Mouse (Mus musculus) c-Kit-positive CD71-positive TER-119-positive erythroid progenitor cells, embryonic 14.5 days (primary cell): ENCODE measurements at regions not wholly inside any gene's neighbourhood (a gene's known extent, or its start where the extent isn't known, plus 50 kb on each side); places are given as distances from the start of the nearest gene placed in this dataset.

Experiments used
- DNase-seq: peaks from one replicate; pipeline ENCODE4 v3.0.0-alpha.2; 2013; ENCODE audit warnings: low spot score

DNA sequence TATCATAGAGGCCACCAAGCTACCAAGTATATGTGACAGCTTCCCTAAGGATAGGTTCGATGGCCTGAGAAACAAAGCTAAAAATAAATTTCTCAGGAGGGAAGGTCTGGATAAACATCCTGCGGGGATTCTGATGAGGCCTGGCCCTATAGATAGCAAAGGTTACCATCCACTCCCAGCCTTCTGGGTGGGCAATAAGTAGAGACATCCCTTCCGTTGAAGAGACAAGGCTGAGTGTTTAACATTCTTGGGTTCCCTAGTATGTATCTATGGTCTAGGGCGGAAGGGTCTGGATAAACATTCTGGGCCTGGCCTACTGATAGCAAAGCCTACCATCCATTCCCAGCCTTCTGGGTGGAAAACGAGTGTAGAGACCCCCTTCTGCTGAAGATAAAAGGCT is 180.5 kb upstream of the Dlk1 start:
- DNase-seq: no peak

DNA sequence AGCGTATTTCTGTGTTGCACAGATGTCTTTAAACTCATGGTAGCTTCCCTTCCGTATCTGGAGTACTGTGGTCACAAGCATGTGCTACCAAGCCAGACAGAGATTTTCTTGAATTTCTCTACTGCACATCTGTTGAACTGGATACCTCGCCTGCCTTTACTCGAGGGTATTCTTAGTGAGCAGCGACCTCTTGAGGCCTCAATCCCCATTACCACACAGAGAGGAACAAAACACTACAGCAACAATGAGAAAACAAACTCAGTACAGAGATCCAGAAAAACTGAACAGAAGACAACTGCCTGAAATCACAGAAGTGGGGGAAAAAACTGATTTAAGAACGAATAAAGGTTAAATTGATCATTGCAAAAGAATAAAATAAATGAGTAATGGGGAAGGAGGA is 137.8 kb upstream of the Dlk1 start:
- no peak for DNase-seq

DNA sequence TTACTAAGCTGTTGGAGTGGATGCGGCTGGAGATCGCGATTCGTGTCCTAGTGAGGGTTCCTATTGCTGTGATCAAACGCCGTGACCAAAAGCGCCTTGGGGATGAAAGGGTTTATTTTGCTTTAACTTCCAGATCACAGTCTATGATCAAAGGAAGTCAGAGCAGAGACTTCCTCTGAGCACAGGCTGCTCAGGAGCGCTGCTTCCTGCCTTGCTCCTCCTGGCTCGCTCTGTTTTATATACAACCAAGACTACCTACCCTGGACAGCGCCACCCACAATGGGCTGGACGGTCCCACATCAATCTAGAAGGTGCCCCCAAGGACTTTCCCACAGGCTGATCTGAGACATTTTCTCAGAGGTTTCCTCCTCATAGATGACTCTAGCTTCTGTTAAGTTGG is 126.6 kb upstream of the Dlk1 start:
- DNase-seq: no peak

- DNase-seq: no peak
Measured at GRCm38 (mm10) chr12:109371327-109371726, 81.3 kb upstream of the Dlk1 start.

DNA sequence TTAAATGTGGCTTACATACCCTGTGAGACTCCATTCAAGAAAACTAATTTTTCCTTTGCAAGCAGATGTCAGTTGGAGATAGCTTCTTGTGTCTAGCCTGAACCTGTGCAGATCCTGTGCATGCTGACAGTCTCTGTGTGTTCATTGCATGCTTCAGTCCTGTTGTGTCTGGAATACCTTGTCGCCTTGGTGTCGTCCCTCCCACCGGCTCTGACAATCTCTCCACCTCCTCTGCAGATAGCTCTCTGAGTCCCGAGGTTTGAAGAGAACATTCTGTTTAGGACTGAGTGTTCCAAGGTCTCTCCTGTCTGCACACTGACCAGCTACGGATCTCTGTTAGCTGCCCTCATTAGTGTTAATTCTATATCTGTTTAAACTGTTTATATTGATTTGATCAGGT is 66.8 kb upstream of the Dlk1 start:
- no peak for DNase-seq

DNA sequence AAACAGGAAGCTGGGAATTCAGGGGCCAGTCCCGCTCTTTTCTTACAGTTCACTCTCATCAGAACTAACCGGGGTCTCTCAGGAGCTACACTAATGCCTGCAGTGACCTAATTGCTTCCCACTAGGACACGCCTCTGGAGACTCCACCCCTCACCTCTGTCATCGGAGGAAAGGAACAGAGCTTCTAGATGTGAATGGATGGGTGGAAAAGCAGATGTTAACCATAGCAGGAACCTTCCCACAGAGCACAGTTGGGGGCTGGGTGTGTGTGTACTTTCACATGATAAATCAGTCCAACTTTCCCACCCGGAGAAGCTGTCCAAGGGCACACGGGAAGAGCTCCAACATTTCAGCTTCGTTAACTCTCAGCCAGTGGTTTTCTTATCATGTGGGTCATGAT is 63.8 kb upstream of the Dlk1 start:
- DNase-seq: no peak

DNA sequence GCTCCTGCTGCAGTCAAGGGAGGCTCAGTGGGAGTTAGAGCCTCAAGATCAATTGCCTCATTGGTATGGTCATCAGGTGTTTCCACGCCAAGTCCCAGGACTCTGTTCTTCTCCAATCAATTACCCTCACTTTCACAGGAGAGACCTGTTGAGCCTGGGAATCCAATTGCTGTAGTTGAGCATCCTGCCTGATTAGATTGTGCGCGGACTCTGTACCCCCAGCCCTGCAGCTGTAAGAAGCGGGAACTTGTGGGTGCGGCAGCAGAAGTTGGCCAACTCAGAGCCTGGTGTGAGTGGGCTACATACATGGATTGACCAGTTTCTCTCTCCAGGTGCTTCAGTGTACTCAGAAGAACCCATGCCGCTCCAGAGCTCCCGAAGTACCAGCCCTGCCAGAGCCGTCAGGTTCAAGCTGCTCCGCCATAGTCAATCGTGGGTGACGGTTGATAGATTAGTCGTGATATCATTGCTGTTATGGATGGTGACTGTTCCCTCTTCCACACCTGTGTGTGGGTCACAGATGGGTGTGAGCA is 62.2 kb upstream of the Dlk1 start:
- DNase-seq: no peak

- DNase-seq: no peak
Measured at GRCm38 (mm10) chr12:109390978-109391377, 61.6 kb upstream of the Dlk1 start.

- DNase-seq: no peak
Measured at GRCm38 (mm10) chr12:109393326-109393725, 59.3 kb upstream of the Dlk1 start.

- peak; percentile 9 for DNase-seq
Measured at GRCm38 (mm10) chr12:109393795-109394194, 58.8 kb upstream of the Dlk1 start.

DNA sequence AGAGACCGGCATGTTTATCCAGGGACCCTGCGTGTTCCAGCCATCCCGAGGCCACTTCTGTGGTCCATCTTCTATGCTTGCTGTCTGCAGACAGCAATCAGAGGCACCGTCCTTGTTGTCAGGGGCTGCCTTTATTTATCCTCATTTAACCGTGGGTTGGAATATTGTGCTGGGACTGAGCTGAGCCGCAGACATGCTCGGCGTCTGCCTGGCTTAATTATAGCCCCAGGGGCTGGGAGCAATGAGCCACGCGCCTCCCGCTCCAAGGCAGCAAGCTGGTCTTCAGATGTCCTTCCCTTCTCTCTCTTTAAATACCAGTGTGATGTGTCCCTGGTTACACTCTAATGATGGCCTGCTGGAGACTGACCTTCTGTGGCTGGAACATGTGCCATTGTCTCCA is 58.2 kb upstream of the Dlk1 start:
- no peak for DNase-seq

DNA sequence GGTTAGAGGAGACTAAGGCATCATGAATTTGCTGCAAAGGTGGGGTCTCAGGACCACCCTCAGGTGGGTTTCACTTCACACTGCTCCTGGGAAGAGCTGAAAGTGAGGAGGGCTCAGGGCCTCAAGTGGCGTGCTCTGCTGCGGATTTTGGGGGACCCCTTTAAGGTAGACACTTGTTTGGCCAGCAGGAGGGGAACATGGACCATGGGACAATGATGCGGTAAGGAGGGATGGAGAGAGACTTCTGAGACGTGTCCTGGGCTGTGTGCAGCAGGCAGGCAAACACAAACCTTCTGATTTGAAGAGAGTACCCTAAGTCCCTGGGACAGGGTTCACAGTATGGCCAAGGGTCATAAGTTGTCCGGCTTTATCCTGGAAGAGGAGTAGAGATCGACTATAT is 56.0 kb upstream of the Dlk1 start:
- no peak for DNase-seq

GRCm38 (mm10) chr12:109397175-109398058 is 55.2 kb upstream of the Dlk1 start:
- DNase-seq: no peak

DNA sequence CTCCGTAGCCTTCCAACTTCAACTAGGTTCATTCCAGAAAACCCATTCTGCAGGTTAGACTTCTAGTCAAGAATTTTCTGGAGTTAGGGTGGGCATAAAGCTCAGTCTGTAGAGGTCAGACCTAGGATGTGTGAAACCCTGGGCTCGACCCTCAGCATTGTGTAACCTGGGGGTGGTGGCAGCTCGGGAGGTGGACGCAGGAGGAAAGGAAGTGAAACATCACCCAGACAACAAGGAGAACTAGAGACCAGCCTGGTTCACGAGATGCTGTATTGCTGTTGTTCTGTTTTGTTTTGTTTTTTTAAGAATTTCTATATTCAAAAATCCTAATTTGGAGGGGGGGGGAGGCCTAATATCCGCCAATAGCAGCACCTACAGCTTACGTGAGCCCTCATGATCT is 54.1 kb upstream of the Dlk1 start:
- no peak for DNase-seq

- no peak for DNase-seq
Measured at GRCm38 (mm10) chr12:109398951-109399350, 53.7 kb upstream of the Dlk1 start.

- no peak for DNase-seq
Measured at GRCm38 (mm10) chr12:109399591-109399990, 53.0 kb upstream of the Dlk1 start.

DNA sequence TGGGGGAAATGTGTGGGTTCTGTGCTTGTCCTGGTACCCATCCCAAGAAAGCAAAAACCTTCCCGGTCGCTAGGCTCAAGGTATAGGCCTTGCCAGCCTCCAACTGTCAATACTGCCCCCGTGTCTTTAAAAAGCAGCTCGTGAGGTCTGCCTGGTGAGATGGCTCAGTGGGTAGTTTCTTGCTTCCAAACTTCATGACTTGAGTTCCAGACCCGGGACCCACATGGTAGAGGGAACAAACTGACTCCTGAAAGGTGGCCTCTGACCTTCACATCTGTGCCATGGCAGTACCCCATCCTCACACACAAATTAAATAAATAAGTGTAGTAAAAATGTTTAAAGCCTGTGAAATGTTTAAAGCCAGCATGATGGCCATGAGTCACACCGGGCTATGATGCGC is 52.6 kb upstream of the Dlk1 start:
- no peak for DNase-seq

DNA sequence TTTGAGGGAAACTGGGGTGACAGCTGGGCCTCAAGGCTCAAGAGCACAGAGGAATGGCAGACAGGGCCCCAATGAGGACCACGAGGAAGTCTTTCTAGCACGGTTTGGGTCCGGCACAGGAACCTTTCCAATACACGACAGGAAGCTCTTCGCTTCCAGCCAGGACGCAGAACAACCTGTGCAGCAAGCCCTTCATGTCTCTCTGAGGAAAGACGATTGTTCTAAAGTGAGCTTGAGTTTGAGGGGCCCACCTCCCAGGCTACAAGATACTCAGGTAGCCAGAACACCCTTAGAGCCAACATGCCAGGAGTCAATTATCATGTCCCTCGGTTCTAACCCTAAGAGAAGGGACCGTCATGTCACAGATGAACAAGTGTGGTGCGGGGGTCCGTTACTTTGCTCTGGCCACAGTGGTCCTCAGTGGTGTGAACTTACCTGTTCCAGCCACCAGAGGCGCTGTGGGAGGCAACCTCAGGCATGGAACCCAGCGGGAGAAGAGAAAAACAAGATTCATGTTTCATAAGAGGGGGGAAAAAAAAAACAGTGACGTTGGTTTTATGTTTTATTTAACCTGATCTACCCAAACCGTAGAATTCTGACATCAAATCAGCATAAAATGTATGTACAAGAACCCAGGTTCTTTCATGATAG is 51.6 kb upstream of the Dlk1 start:
- peak; percentile 5 for DNase-seq

DNA sequence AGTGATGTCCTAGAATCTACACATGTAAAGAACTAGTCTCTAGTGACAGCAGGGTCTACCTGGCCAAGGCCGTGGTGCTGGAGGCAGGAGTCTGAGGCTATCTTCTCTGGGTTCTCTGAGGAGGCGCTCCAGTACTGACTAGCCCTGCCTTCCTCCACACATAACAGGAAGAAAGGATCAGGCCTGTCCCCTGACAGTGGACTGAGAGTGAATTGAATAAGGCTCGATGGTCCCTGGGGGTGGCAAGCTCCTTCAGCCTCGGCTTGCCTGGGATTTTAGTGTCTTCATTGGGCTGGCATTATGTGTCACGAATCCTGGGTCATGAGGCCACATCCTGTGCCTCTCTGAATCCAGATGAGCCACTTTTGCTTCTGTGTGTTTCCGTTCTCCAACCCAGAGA is 50.9 kb upstream of the Dlk1 start:
- DNase-seq: no peak

DNA sequence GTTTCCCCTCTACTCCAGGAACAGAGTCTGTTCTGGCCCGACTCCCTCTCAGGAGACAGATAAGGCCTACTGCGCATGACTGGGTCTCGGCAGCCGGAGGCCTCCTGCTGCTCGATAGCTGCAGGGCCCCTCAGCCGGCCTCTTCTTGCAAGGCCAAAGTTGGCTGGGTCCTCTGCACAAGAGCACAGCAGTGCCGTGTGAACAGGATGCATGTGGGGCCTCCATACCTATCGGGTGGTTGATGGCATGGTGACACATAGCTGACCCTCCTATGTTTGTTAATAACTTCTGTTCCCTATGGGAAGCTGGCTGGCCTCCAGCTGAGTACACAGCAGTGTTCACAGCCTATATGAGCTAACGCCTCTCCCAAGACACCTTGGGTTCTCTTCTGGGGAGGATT is 50.4 kb upstream of the Dlk1 start:
- DNase-seq: peak; percentile 10
